Mouse (Mus musculus): ENCODE measurements around the gene Polr2l.

Polr2l gene

DNA sequence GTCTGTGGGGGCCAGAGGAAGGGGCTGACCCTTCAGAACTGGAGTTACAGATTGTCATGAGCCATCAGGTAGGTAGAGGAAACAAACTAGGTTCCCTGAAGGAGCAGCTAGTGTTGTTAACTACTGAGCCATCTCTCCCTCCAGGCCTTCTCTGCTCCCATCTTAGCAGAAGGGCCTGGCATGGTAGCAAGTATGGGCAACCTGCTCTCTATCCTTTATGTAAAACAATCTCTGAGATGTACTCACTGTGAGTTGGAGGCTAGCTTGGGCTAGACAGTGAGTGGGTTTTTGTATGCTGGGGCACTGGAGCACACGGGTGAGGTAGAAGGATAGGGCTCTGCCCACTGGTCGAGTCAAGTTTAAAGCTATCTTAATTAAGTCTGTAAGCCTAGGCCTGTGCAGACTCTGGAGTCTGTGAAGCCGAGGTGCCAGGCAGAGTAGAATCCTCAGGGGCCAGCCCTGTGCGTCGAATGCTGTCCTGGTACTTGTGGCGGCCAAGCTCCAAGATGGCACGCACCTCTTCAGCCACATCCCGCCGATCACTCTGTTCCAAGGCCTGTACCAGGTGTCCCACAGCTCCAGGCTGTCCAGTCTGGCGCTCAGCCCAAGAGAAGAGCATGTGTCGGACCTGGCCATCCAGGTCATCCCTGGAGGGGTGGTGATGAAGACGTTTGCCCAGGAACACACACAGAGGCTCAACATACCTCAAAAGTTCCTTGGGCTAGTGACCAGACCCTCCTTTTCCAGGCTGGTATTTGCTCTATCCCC lies 36.5 kb downstream of the Polr2l start:
- CTCF ChIA-PET: interaction anchor here in 3 of 4 experiments (1.0 to 3.7 kb wide), 13 partner anchors 10 to 158 kb away, joined by 3 to 22 read pairs (median 5); partner anchors contain the start of genes Cend1 (in 1 of the 3), Cracr2b (in 1 of the 3), Pnpla2 (in 1 of the 3) and Taldo1 (in 1 of the 3)
- POLR2A ChIA-PET: interaction anchor here in 3 of 4 experiments (0.5 to 21.5 kb wide), 22 partner anchors 9 to 80 kb away, joined by 3 to 465 read pairs (median 6); partner anchors contain the start of genes Cd151 (in 2 of the 3), Cend1 (in 2 of the 3), Rplp2 (in 2 of the 3) and Taldo1 (in 2 of the 3)

DNA sequence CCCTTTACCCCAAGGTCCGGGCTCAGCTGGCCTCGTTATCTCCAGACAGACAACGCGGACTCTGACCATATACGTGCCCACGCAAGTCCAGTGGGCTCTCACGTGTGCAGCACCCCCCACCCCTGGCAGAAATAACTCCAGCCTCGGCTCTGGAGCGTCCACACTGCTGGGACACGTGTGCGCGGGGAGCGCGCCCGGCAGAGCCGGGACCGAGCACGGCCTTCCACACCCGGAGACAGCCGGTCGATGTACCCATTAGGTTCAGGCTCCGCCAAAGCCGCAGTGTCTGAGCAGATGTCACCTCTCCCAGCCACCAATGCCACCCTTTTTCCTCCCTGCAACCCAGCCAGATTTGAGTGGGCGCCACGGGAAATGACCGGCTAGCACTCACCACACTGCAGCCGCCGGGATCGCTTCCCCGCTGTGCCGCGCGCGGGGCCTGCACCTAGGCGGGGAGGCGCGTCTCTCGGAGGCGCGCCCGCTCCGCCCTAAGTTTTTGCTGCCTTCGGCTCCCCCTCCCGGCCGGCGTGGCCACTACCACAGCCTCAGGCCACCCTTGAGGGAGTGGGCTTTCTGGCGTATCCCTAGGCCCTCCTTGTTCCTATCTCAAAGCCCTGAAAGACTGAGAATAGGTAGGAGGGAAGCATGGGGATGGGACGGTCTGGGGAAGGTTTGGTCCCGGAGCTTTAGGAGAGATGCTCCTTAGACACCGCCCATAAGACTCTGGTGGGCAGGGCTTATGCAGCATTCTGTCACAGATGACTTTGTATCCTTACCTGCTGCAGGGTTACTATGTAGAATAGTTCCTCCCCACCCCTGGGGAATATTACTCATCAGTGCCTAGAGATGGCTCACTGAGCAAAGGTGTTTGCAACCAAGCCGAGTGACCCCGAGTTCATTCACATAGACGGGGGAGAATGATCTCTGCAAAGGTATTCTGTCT lies 37.5 kb downstream of the Polr2l start, which contains the start of gene Slc25a22:
Slc25a22 (minus strand) TSS at position 715 of the 943 bp plus-strand sequence.
- CTCF ChIA-PET: interaction anchor here (0.6 to 3.7 kb wide), 10 partner anchors 9 to 158 kb away, joined by 3 to 22 read pairs (median 3); partner anchors contain the start of genes Cend1 (in 1 of the 4) and Taldo1 (in 1 of the 4)
- POLR2A ChIA-PET: interaction anchor here (0.5 to 21.5 kb wide), 29 partner anchors 8 to 222 kb away, joined by 3 to 465 read pairs (median 6); partner anchors contain the start of genes Rplp2 (in 3 of the 4), Cend1 (in 2 of the 4), Pnpla2 (in 2 of the 4) and Taldo1 (in 2 of the 4)

DNA sequence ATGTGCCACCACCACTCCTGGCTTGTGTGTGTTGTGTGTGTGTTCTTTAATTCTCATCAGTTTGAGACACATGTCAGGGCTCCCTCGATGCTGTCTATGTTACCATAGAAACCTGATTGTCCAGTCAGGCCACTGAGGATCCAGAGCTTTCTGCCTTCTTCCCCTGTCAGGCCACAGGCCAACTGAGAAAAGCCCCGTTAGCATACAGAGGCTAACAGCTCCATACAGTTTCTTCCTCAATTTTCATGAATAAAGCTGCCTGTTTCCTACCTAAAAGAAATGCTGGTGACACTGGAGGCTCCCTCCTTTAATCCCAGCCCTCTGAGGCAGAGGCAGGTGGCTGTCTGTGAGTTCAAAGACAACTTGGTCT lies 38.4 kb downstream of the Polr2l start:
- POLR2A ChIA-PET: interaction anchor here (0.6 to 21.5 kb wide), 24 partner anchors 8 to 626 kb away, joined by 3 to 465 read pairs (median 6); partner anchors contain the start of genes Rplp2 (in 3 of the 4), Pnpla2 (in 2 of the 4), Polr2l (in 2 of the 4) and Taldo1 (in 2 of the 4)
- CTCF ChIA-PET: interaction anchor here in 2 of 4 experiments (0.6 to 1.4 kb wide), 3 partner anchors 17 to 45 kb away, joined by 3 to 22 read pairs (median 4); no protein-coding TSS in a partner anchor

DNA sequence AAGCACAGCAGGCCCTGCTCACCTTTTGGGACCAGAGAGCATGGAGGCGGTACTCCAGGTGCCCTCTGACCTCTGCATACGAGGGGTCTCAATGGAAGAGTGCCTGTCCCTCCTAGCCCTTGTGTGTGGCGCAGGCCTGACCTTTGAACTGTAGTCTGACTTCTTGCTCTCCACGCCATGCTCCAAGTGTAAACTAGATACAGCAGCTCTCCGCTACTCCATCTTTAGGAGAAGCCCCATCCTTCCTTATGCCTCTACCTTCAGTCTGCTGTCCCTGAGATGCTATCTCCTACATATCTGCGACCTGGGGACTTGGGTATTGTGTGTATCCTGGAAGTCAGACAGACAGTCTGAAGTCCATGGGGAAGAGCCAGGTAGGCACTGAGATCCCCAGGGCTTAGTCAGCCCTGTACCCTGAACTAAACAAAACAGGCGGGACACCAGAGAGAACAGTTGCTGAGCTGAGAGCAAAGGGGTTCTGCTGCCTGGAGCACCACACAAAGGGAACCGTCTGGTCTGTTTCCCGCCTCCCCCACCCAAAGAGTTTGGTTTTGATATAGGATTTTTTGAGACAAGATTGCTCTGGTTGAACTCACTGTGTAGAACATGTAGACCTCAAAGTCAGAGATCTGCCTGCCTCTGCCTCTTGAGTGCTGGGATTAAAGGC lies 38.9 kb downstream of the Polr2l start:
- ChIA-PET POLR2A (interaction anchor here (0.6 to 21.5 kb wide), 29 partner anchors 7 to 625 kb away, joined by 3 to 465 read pairs (median 4); partner anchors contain the start of genes Rplp2 (in 3 of the 4), Pnpla2 (in 2 of the 4), Polr2l (in 2 of the 4) and Taldo1 (in 2 of the 4)), CTCF (interaction anchor here in 2 of 4 experiments (0.6 kb wide), 2 partner anchors 22 to 45 kb away, joined by 4 to 22 read pairs; no protein-coding TSS in a partner anchor)

DNA sequence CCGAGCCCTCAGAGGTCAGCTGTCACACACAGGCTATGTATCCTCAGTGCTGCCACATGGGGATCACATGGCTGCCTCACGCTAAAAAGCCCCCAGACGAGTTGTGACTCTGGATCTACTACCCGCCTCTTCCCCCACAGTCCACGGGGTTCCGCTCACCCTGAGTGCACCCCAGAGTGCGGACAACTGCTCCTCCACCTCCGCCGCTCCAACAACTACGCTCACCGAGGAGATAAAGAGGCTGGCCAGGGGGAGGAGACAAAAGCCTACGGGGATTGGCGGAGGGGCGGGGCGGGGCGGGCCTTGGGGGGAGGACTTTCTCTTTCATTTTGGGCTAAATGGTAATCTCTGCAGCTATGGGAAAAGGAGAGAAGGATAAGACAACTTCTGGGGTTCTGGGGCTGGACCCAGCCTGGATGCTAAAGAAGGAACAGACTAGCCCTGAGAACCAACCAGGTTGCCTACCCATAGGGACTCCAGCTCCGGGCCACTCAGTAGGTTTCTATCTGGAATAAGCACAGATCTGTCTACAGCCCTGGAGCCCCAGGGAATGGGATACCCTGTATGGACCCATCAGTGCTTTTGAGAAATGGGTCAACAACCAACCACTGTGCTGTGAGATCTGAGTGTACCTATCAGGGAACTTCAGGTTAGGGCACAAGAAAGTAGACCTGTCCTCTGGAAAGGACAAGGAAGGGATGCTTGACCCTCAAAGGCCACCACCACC lies 39.6 kb downstream of the Polr2l start:
- ChIA-PET POLR2A (interaction anchor here in 3 of 4 experiments (1.0 to 21.5 kb wide), 22 partner anchors 7 to 135 kb away, joined by 3 to 465 read pairs (median 4); partner anchors contain the start of genes Polr2l (in 3 of the 3), Tspan4 (in 3 of the 3), Pnpla2 (in 2 of the 3) and Rplp2 (in 2 of the 3)), CTCF (interaction anchor here in 3 of 4 experiments (0.5 to 1.7 kb wide), 8 partner anchors 8 to 207 kb away, joined by 3 to 9 read pairs (median 3); partner anchors contain the start of gene Rplp2 (in 1 of the 3))

DNA sequence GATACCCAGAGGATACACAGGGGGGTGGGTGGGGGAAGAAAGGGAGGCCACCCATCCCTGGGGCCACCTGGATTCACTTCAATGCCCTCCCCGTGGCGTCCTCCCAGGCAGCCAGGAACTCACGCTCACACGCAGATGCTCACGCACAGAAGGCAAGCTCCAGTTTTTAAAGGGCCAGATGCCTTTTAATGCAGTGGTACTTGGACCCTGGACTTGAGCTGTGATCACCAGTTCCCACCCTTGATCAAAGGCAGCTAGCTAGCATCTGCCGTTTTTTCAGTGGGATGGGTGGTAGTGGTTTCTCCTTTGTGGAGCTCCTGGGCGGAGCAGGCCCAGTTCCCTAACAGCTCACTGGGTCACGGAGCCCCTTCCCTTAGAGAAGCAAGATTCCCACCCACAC lies 40.5 kb downstream of the Polr2l start:
- POLR2A ChIA-PET: interaction anchor here in 3 of 4 experiments (0.8 to 21.5 kb wide), 19 partner anchors 8 to 311 kb away, joined by 3 to 465 read pairs (median 4); partner anchors contain the start of genes Pnpla2 (in 2 of the 3), Rplp2 (in 2 of the 3), Taldo1 (in 2 of the 3) and Cd151 (in 1 of the 3)

DNA sequence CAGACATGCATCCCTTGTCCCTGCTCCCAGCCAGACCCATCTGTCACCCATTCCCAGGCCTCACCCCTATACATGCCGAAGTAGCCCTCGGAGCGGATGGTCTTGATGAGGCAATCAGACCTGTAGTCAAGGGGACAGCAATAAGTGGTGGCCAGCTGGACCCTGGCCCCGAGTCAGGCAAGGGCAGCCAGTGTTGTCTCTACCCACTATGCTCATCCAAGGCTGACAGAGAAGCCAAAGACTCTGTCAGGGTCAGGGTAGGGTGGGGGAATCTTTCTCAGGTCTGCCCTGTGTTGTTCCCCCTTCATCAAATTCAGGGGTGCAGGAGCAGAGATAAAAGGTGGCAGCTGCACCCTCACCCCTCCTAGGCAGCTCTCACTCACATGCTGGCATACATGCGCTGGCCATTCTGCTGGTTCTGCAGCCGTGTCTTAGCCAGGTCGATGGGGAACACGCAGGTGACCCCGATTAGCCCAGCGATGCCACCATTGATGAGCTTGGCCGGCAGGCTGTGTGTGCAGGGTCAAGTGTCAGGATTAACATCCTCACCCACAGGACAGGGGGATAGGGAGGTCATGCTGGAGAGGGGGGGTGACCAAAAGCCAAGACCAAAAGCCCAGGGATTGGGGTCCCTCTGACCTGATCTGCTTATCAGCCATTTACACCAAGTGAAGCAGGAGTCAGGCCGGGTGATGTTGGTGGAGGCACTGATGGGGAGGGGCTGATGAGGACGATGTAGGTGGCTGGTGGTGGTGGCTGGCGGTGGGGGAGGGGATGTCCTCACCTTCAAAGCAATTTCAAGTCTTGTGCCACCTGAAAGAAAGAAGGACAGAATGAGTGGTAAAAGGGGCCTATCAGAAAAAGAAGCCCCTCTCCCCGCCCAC lies 41.2 kb downstream of the Polr2l start:
- ChIA-PET POLR2A (interaction anchor here in 3 of 4 experiments (0.8 to 21.5 kb wide), 15 partner anchors 8 to 310 kb away, joined by 3 to 465 read pairs (median 5); partner anchors contain the start of genes Pnpla2 (in 2 of the 3), Rplp2 (in 2 of the 3), Cd151 (in 1 of the 3) and Cracr2b (in 1 of the 3)), CTCF (interaction anchor here in 3 of 4 experiments (0.5 to 1.7 kb wide), 10 partner anchors 8 to 235 kb away, joined by 3 to 9 read pairs (median 3); partner anchors contain the start of gene Rplp2 (in 1 of the 3))

More for the DNA sequence above, 40.5 kb downstream of the Polr2l start:
- CTCF ChIA-PET: interaction anchor here (0.5 to 1.7 kb wide), 10 partner anchors 8 to 206 kb away, joined by 3 to 9 read pairs (median 3); partner anchors contain the start of gene Rplp2 (in 1 of the 4)

DNA sequence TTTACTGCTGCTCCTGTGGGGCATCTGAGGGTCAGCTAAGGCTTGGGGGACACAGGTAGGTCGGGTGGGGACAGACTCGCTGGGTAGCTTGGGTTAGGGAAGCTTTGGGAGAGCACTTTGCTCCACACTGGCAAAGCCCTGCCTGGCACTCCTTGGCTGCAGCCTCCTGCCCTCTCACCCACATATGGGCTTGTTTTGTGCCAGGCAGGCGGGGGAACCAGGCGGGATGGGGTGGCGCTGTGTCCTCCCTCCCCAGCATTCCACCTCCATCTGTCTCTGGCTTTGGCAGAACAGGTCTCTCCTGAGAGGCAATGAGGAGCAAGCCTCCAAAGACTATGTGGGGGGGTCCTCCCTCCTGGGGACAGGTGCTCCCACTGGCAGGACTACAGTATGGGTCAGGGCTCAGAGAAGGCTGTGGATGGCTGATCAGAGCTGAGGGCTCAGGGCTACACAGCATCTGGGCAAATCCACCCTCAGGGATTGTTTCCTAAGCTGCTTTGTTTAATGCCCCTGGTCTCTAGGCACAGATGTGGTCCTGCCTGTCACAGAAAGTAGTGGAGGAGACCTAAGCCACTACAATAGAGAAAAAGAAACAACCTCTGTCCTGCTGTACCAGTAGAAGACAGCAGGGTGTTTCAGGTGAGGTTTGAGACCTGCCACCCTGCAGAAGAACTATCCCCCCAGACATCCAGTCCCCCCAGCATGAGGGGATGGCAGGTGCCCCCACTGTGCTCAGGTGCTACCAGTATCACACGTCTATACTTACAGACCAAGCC lies 42.0 kb downstream of the Polr2l start:
- CTCF ChIA-PET: interaction anchor here in 3 of 4 experiments (0.5 to 0.6 kb wide), 3 partner anchors 13 to 234 kb away, joined by 3 read pairs; no protein-coding TSS in a partner anchor
- POLR2A ChIA-PET: interaction anchor here in 2 of 4 experiments (0.9 to 21.5 kb wide), 4 partner anchors 10 to 26 kb away, joined by 3 to 465 read pairs (median 12); partner anchors contain the start of genes Rplp2 (in 2 of the 2), Cd151 (in 1 of the 2), Cracr2b (in 1 of the 2) and Pnpla2 (in 1 of the 2)

DNA sequence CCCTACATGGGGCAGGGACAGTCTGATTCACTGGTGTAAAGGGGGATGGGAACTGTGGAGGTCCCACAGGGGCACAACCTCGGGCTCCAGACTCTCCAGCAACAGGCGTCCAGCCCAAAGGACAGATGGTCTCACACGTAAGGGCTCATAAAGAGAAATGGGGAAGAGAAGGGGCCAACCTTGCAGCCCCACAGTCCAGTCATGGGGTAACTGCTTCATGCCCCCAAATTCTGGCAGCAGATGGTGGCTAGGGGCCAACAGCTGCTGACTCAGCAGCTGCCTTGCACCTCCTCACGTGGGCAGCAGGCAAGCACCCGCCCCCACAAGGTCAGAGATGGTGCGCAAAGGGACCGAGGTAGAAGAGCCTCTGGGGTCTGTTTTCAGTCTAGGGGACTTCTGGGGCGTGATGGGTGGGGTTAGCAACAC lies 42.7 kb downstream of the Polr2l start:
- ChIA-PET CTCF (no interaction called here), POLR2A (interaction anchor here in 3 of 4 experiments (0.6 to 21.5 kb wide), 5 partner anchors 8 to 27 kb away, joined by 3 to 465 read pairs (median 21); partner anchors contain the start of genes Rplp2 (in 2 of the 3), Cd151 (in 1 of the 3), Cracr2b (in 1 of the 3) and Pidd1 (in 1 of the 3))

DNA sequence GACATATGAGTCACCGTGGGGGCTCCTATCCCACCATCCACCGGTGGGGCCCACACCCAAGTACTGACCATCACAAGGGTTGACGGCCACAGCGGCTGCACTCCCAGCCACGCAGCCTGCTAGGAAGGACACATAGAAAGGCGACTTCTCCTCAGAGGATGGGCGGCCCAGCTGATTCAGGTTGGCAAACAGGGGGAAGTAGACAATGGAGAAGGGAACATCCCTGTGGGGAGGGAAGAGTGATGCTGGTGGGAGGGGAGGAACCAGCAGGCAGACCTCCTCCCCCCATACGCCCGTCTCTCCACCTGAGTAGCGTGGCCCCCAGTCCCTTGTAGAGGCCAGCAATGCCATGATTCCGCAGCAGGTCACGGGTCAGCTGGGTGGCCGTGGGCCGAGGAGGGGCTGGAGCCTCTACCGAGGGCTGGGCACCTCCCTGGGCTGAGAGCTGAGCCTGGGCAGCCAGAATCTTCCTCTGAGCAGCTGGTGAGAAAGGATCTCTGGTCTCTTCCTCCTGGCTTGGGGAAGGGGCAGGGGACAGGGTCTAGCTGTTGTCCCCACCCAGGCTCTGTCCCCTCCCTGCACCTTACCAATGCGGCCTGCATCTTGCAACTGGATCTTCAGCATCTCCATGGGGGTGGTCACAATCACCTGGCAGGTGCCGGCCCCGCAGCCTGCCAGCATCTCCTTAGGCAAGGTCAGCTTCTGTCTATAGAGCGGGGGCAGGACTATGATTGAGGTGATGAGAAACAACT lies 43.3 kb downstream of the Polr2l start:
- ChIA-PET CTCF (interaction anchor here in 1 of 4 experiments (0.6 kb wide), 1 partner anchor 56 kb away, joined by 3 read pairs; no protein-coding TSS in a partner anchor), POLR2A (interaction anchor here in 3 of 4 experiments (0.6 to 21.5 kb wide), 4 partner anchors 8 to 27 kb away, joined by 3 to 465 read pairs (median 43); partner anchors contain the start of genes Rplp2 (in 2 of the 3), Cd151 (in 1 of the 3), Cracr2b (in 1 of the 3) and Pidd1 (in 1 of the 3))

DNA sequence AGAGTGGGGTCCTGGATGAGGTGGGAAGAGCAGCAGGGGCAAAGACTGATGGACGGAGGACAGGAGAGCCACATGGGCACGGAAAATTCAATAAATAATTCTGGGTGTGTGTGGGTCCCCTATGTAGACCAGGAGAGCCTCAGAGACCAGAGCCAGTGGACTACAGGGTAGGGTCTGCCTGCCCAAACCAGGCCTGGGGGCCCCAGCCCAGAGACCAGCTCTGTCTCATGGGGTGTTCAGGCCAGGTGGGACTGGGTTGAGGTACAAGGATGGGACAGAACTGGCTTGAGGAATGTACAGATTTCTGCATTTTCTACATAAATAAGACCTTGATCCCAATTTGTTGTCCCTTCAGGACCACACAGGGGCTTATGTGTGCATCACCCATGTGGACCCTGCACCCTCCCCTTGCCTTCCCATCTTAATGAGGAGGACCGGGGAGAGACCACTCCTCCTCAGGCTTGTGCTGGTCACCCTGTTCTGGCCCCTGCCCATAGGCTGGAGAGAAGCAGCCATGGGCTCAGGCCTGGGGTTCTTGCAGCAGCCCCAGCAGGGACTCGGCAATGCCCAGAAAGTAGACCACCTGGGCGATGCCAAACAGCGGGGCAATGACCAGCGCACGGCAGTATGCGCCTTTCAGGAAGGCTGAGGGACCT lies 44.2 kb downstream of the Polr2l start:
- ChIA-PET POLR2A (interaction anchor here in 2 of 4 experiments (0.6 to 21.5 kb wide), 10 partner anchors 9 to 38 kb away, joined by 3 to 465 read pairs (median 17); partner anchors contain the start of genes Pidd1 (in 2 of the 2), Rplp2 (in 2 of the 2), Cd151 (in 1 of the 2) and Cracr2b (in 1 of the 2)), CTCF (interaction anchor here in 1 of 4 experiments (0.6 to 4.1 kb wide), 4 partner anchors 8 to 55 kb away, joined by 3 to 22 read pairs (median 6); partner anchors contain the start of gene Slc25a22)

Data from embryonic stem cell, embryonic (primary cell).